Mouse (Mus musculus) heart, embryonic 16.5 days (tissue): ENCODE measurements at regions not wholly inside any gene's neighbourhood (a gene's known extent, or its start where the extent isn't known, plus 50 kb on each side); places are given as distances from the start of the nearest gene placed in this dataset.

ENCODE experiments used
- ATAC-seq: fragments of 200-750 bp; cut with Nextera tagmentation; replicated peaks from 2 replicates; pipeline ENCODE4 v1.8.0; 2017; ENCODE audit warnings: moderate number of reproducible peaks; ENCODE audit not compliant: insufficient read depth, low FRiP score; ENCODE audit errors: extremely low read depth
- H3K27ac ChIP-seq: fragments of 300-500 bp; sonication (generic); 2 replicates; pipeline ENCODE4 v1.5.1; 2014; ENCODE audit warnings: mild to moderate bottlenecking, low read length, control low read depth, moderate library complexity
- H3K27me3 ChIP-seq: fragments of 300-500 bp; sonication (generic); 2 replicates; pipeline ENCODE4 v1.6.1; 2014; ENCODE audit warnings: low read length, mixed read lengths; ENCODE audit not compliant: control insufficient read depth, insufficient read depth
- H3K36me3 ChIP-seq: fragments of 300-500 bp; sonication (generic); 2 replicates; pipeline ENCODE4 v1.6.1; 2014; ENCODE audit not compliant: control insufficient read depth, insufficient read depth
- H3K4me1 ChIP-seq: fragments of 300-500 bp; sonication (generic); 2 replicates; pipeline ENCODE4 v1.6.1; 2014; ENCODE audit warnings: low read length, mixed read lengths; ENCODE audit not compliant: control insufficient read depth, insufficient read depth
- H3K4me2 ChIP-seq: fragments of 300-500 bp; sonication (generic); 2 replicates; pipeline ENCODE4 v1.6.1; 2014; ENCODE audit warnings: low read depth, mild to moderate bottlenecking, control low read depth, low read length
- H3K4me3 ChIP-seq: fragments of 300-500 bp; sonication (generic); 2 replicates; pipeline ENCODE4 v1.5.1; 2014; ENCODE audit warnings: mild to moderate bottlenecking, control low read depth, low read length
- H3K9ac ChIP-seq: fragments of 300-500 bp; sonication (generic); 2 replicates; pipeline ENCODE4 v1.6.1; 2014; ENCODE audit warnings: low read length, control low read depth
- H3K9me3 ChIP-seq: fragments of 300-500 bp; sonication (generic); replicated peaks from 2 replicates; pipeline ENCODE4 v1.6.1; 2016; ENCODE audit warnings: low read length; ENCODE audit not compliant: control insufficient read depth
- WGBS: fragments of 180-500 bp; shearing (Covaris S2); extraction: QIAGEN DNeasy Blood & Tissue Kit; methylation state at CpG from one replicate; pipeline ENCODE4 v1.1.7; 2014; 5-methylcytosine and 5-hydroxymethylcytosine counted together

- 67% methylated on average over 5 of the region's 5 CpGs for WGBS
- ATAC-seq: no peak
Observed at GRCm38 (mm10) chr5:106367312-106367711, 90.7 kb downstream of the Barhl2 start.

GRCm38 (mm10) chr5:106366006-106366405 lies 92.0 kb downstream of the Barhl2 start:
- no peak overlapping the region for H3K4me3 ChIP-seq
- no peak for ATAC-seq
- no peaks in the 10 kb centered on the region for H3K36me3 ChIP-seq
- H3K9ac ChIP-seq: no peak overlapping the region
- H3K4me2 ChIP-seq: no peak overlapping the region
- no peaks in the 10 kb centered on the region for H3K27me3 ChIP-seq
- WGBS: 62% methylated on average over 7 of the region's 7 CpGs
- no peak overlapping the region for H3K27ac ChIP-seq
- H3K9me3 ChIP-seq: no peaks in the 10 kb centered on the region
- H3K4me1 ChIP-seq: no peaks in the 10 kb centered on the region

More at GRCm38 (mm10) chr5:106367312-106367711, 90.7 kb downstream of the Barhl2 start:
- Histone ChIP-seq H3K4me3 (no peak overlapping the region), H3K9me3 (no peaks in the 10 kb centered on the region), H3K4me1 (no peaks in the 10 kb centered on the region), H3K27ac (no peak overlapping the region), H3K27me3 (no peaks in the 10 kb centered on the region), H3K9ac (no peak overlapping the region), H3K4me2 (no peak overlapping the region), H3K36me3 (no peaks in the 10 kb centered on the region)

- Histone ChIP-seq H3K4me2 (no peak overlapping the region), H3K27ac (no peak overlapping the region), H3K4me3 (no peak overlapping the region), H3K36me3 (no peaks in the 10 kb centered on the region), H3K4me1 (no peaks in the 10 kb centered on the region), H3K27me3 (no peaks in the 10 kb centered on the region), H3K9ac (no peak overlapping the region), H3K9me3 (no peaks in the 10 kb centered on the region)
- no peak for ATAC-seq
- WGBS: 41% methylated on average over 8 of the region's 8 CpGs
Observed at GRCm38 (mm10) chr5:106365094-106365493, 92.9 kb downstream of the Barhl2 start.

- Histone ChIP-seq H3K4me3 (no peak overlapping the region), H3K27ac (no peak overlapping the region), H3K9ac (no peak overlapping the region), H3K36me3 (no peaks in the 10 kb centered on the region), H3K4me2 (no peak overlapping the region), H3K9me3 (no peaks in the 10 kb centered on the region), H3K27me3 (no peaks in the 10 kb centered on the region), H3K4me1 (no peaks in the 10 kb centered on the region)
- no peak for ATAC-seq
- WGBS: 85% methylated on average over 8 of the region's 8 CpGs
Observed at GRCm38 (mm10) chr5:106351348-106351747, 106.6 kb downstream of the Barhl2 start.

- Histone ChIP-seq H3K9ac (no peak overlapping the region), H3K4me3 (no peak overlapping the region), H3K36me3 (no peaks in the 10 kb centered on the region), H3K27ac (no peak overlapping the region), H3K4me1 (no peaks in the 10 kb centered on the region), H3K27me3 (0 out of 2 replicates have a peak, but pooled peaks cover under 1% of the 10 kb centered on the region), H3K4me2 (no peak overlapping the region), H3K9me3 (no peaks in the 10 kb centered on the region)
- WGBS: 58% methylated on average over 10 of the region's 10 CpGs
- ATAC-seq: no peak
Observed at GRCm38 (mm10) chr5:106349851-106350515, 108.0 kb downstream of the Barhl2 start.

GRCm38 (mm10) chr5:106344308-106344707 lies 113.7 kb downstream of the Barhl2 start:
- no peak overlapping the region for H3K9ac ChIP-seq
- H3K4me3 ChIP-seq: no peak overlapping the region
- no peak overlapping the region for H3K27ac ChIP-seq
- no peaks in the 10 kb centered on the region for H3K9me3 ChIP-seq
- no peaks in the 10 kb centered on the region for H3K4me1 ChIP-seq
- no peak overlapping the region for H3K4me2 ChIP-seq
- no peaks in the 10 kb centered on the region for H3K36me3 ChIP-seq
- H3K27me3 ChIP-seq: 0 out of 2 replicates have a peak, but pooled peaks cover 2% of the 10 kb centered on the region
- no peak for ATAC-seq
- WGBS: 6% methylated on average over 8 of the region's 8 CpGs

- WGBS: 35% methylated on average over 6 of the region's 6 CpGs
- H3K36me3 ChIP-seq: no peaks in the 10 kb centered on the region
- no peaks in the 10 kb centered on the region for H3K4me1 ChIP-seq
- no peak for ATAC-seq
- 0 out of 2 replicates have a peak, but pooled peaks cover 2% of the 10 kb centered on the region for H3K27me3 ChIP-seq
- no peak overlapping the region for H3K4me3 ChIP-seq
- no peaks in the 10 kb centered on the region for H3K9me3 ChIP-seq
- H3K4me2 ChIP-seq: no peak overlapping the region
- no peak overlapping the region for H3K9ac ChIP-seq
- no peak overlapping the region for H3K27ac ChIP-seq
Observed at GRCm38 (mm10) chr5:106343601-106344000, 114.4 kb downstream of the Barhl2 start.

- no peak overlapping the region for H3K4me3 ChIP-seq
- no peak overlapping the region for H3K9ac ChIP-seq
- WGBS: 64% methylated on average over 12 of the region's 12 CpGs
- H3K9me3 ChIP-seq: no peaks in the 10 kb centered on the region
- ATAC-seq: no peak
- no peak overlapping the region for H3K4me2 ChIP-seq
- H3K4me1 ChIP-seq: no peaks in the 10 kb centered on the region
- 0 out of 2 replicates have a peak, but pooled peaks cover 2% of the 10 kb centered on the region for H3K27me3 ChIP-seq
- H3K27ac ChIP-seq: no peak overlapping the region
- no peaks in the 10 kb centered on the region for H3K36me3 ChIP-seq
Observed at GRCm38 (mm10) chr5:106341361-106341760, 116.6 kb downstream of the Barhl2 start.

GRCm38 (mm10) chr5:106335639-106336038 lies 122.3 kb downstream of the Barhl2 start:
- Histone ChIP-seq H3K4me2 (no peak overlapping the region), H3K27ac (no peak overlapping the region), H3K36me3 (no peaks in the 10 kb centered on the region), H3K4me1 (no peaks in the 10 kb centered on the region), H3K9me3 (no peaks in the 10 kb centered on the region), H3K9ac (no peak overlapping the region), H3K4me3 (no peak overlapping the region), H3K27me3 (no peaks in the 10 kb centered on the region; the same call in 1 of the 2 replicates)
- WGBS: 76% methylated on average over 11 of the region's 11 CpGs
- no peak for ATAC-seq
